Mouse (Mus musculus) myocyte (in vitro differentiated cells): ENCODE data around the gene Irak2. TPM values are rescaled to one million over a fixed set of nuclear protein-coding genes. Genes with fewer than 3 reads are reported as not detected.
"Not testable (repeated sequence)": the region's sequence is repeated elsewhere in the genome, so short reads cannot be mapped to it uniquely, and the experiment has no call there.

Experiments used
- H3K27me3 ChIP-seq: one replicate; pipeline ENCODE4 v1.6.1; 2011; ENCODE audit not compliant: control insufficient read depth, insufficient read depth, insufficient read length
- H3K36me3 ChIP-seq: one replicate; pipeline ENCODE4 v1.6.1; 2011; ENCODE audit not compliant: control insufficient read depth, insufficient read depth
- H3K4me2 ChIP-seq: one replicate; pipeline ENCODE4 v1.6.1; 2011; ENCODE audit warnings: low read depth, control low read depth
- H3K4me3 ChIP-seq: one replicate; pipeline ENCODE4 v1.5.1; 2011; ENCODE audit warnings: mild to moderate bottlenecking, control low read depth, moderate library complexity
- H3K79me2 ChIP-seq: one replicate; pipeline ENCODE4 v1.6.1; 2011; ENCODE audit not compliant: control insufficient read depth, insufficient read depth
- H3ac ChIP-seq: one replicate; pipeline ENCODE4 v1.6.1; 2011; ENCODE audit not compliant: control insufficient read depth, insufficient read length
- CEBPB ChIP-seq: IDR thresholded peaks from 2 replicates; pipeline ENCODE4 v1.6.1; 2011; ENCODE audit warnings: mild to moderate bottlenecking, moderate library complexity; ENCODE audit not compliant: poor library complexity, insufficient read depth, severe bottlenecking
- E2F4 ChIP-seq: IDR thresholded peaks from one replicate; pipeline ENCODE4 v1.6.1; 2011; ENCODE audit warnings: mild to moderate bottlenecking, control low read depth, moderate library complexity; ENCODE audit not compliant: insufficient read depth
- MAX ChIP-seq: IDR thresholded peaks from one replicate; pipeline ENCODE4 v1.6.1; 2011; ENCODE audit warnings: low read depth, mild to moderate bottlenecking, control low read depth
- MYOD1 ChIP-seq, 3 experiments: IDR thresholded peaks; one replicate each; pipeline ENCODE4 v1.6.1; 2011; ENCODE audit warnings: control low read depth in 2 of 3, low read depth in 2 of 3, mild to moderate bottlenecking in 2 of 3, moderate library complexity in 1 of 3; ENCODE audit not compliant: insufficient read length in 2 of 3, control insufficient read depth in 1 of 3
- MYOG ChIP-seq, 3 experiments: IDR thresholded peaks; one replicate each; pipeline ENCODE4 v1.6.1; 2011; ENCODE audit warnings: control low read depth in 2 of 3, low read depth in 2 of 3, mild to moderate bottlenecking in 2 of 3; ENCODE audit not compliant: insufficient read length in 2 of 3, control insufficient read depth in 1 of 3, insufficient read depth in 1 of 3
- POLR2A ChIP-seq: IDR thresholded peaks from one replicate; pipeline ENCODE4 v1.6.1; 2011; ENCODE audit warnings: low read depth, mild to moderate bottlenecking, control low read depth, moderate library complexity; ENCODE audit not compliant: insufficient read length
- POLR2AphosphoS2 ChIP-seq: IDR thresholded peaks from one replicate; pipeline ENCODE4 v1.6.1; 2011; ENCODE audit warnings: low read depth, control low read depth; ENCODE audit not compliant: insufficient read length
- REST ChIP-seq: IDR thresholded peaks from one replicate; pipeline ENCODE4 v1.6.1; 2011; ENCODE audit warnings: mild to moderate bottlenecking, control low read depth, moderate library complexity; ENCODE audit not compliant: insufficient read depth, insufficient read length
- SRF ChIP-seq: IDR thresholded peaks from one replicate; pipeline ENCODE4 v1.6.1; 2011; ENCODE audit warnings: low read depth; ENCODE audit not compliant: control insufficient read depth, insufficient read length
- TCF12 ChIP-seq: IDR thresholded peaks from one replicate; pipeline ENCODE4 v1.6.1; 2011; ENCODE audit warnings: mild to moderate bottlenecking, control low read depth; ENCODE audit not compliant: poor library complexity, insufficient read depth, severe bottlenecking
- TCF3 ChIP-seq: IDR thresholded peaks from one replicate; pipeline ENCODE4 v1.6.1; 2011; ENCODE audit warnings: low read depth, control low read depth; ENCODE audit not compliant: insufficient read length
- USF1 ChIP-seq: IDR thresholded peaks from one replicate; pipeline ENCODE4 v1.6.1; 2011; ENCODE audit warnings: low read depth, mild to moderate bottlenecking, control low read depth, moderate library complexity
- polyA plus RNA-seq: library from polyadenylated mRNA; unstranded; fragments of >200 nt; fragmentation: generic; extraction: Trizol; gene quantifications from one replicate; pipeline ENCODE4 v1.2.1, GENCODE M21; 2012; ENCODE audit warnings: missing spikeins

Gene Irak2
- polyA plus RNA-seq, 1 experiment: 17.0 TPM

DNA sequence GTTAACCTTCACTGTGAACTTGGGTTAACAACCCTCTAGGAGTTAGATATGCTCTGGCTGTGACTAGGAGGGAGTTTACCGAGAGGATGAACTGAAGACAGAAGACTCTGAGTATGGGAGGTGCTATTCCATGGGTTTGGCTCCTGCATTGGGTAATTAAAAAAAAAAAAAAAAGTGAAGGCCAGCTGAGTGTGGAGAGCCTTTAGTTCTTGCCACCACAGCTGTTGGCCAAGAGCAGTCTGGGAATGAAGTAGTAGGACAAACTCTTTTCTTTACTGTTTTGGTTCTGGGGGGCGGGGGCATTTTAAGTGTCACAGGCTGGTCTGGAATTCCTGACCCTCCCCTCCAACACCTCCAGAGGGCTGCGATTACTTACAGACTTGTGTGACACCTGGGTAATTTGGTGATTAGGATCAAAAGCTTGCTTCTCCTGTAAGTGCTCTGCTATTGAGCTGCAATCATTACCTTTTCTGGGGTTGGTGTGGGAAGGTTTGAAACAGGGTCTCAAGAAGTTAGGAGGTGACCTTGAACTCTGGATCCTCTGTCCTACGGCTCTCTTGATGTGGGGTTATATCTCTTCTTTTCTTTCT lies 57.6 kb downstream of the Irak2 start:
- H3K4me3 ChIP-seq: peak overlapping the region; percentile 69

DNA sequence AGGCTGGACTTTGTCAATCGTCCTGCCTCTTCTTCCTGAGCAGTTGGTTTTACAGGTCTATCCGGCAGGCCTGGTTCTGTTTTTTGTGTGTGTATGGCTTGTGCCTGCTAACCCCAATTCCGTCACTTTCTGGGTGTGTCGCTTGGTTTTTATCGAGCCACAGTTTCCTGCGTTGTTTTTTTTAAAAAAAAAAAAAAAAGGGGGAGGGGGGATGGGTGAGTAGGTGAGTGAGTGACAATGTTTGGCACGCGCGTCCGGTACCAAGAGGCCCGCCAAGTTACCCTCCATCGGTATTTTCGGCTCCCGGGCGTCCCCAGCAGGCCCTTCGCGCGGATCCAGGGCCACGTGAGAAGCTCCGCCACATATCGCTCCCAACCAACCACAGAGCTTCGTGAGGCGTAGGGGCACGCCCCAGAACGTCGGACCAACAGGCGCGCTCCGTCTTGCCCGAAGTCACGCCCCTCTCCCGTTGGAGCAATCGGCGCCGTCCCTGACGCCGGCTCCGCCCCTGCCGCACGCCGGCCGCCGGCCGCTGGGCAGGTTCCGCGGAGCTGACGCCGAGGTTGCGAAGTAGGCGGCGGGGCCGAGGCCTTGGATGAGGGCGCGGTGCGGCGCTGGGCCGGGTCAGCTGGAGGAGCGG lies 58.4 kb downstream of the Irak2 start, which contains the start of gene Tatdn2:
Gene Tatdn2 (plus strand): TSS at position 469 of the 640 bp plus-strand sequence.
- peak within 1 kb of the TSS; percentile 69 for H3K4me3 ChIP-seq
- H3K79me2 ChIP-seq: peaks cover 61% of the 10 kb centered on the region
- peak within 1 kb of the TSS; percentile 85 for H3K4me2 ChIP-seq
- no peak for TF ChIP-seq REST
- peak in 1 of 3 experiments; percentile 18 for TF ChIP-seq MYOG (IDR thresholded peaks at IDR 0.05; ENCODE audit: control insufficient read depth in 1 of 3, insufficient read depth in 1 of 3, insufficient read length in 2 of 3, low read depth in 2 of 3)
- TF ChIP-seq MAX: no peak
- TF ChIP-seq USF1: peak; percentile 72
- TF ChIP-seq POLR2A: peak; percentile 94
- TF ChIP-seq MYOD1 (IDR thresholded peaks at IDR 0.05; ENCODE audit: control insufficient read depth in 1 of 3, insufficient read length in 2 of 3, low read depth in 2 of 3): peak in 1 of 3 experiments; percentile 28
- TF ChIP-seq POLR2AphosphoS2: peak; percentile 91
- no peak for TF ChIP-seq CEBPB
- peak within 1 kb of the TSS; percentile 100 for H3ac ChIP-seq
- no peaks in the 10 kb centered on the region for H3K27me3 ChIP-seq
- H3K36me3 ChIP-seq: peaks cover 13% of the 10 kb centered on the region

More for the DNA sequence above, 57.6 kb downstream of the Irak2 start:
- peaks cover 57% of the 10 kb centered on the region for H3K79me2 ChIP-seq
- H3K27me3 ChIP-seq: no peaks in the 10 kb centered on the region
- TF ChIP-seq REST (no peak), MYOD1 (IDR thresholded peaks at IDR 0.05; ENCODE audit: control insufficient read depth in 1 of 3, insufficient read length in 2 of 3, low read depth in 2 of 3) (peak in 2 of 3 experiments; percentile 15 to 17), MYOG (IDR thresholded peaks at IDR 0.05; ENCODE audit: control insufficient read depth in 1 of 3, insufficient read depth in 1 of 3, insufficient read length in 2 of 3, low read depth in 2 of 3) (peak in 1 of 3 experiments; percentile 8), E2F4 (no peak), SRF (no peak)
- H3K4me2 ChIP-seq: peak overlapping the region; percentile 85
- peaks cover 4% of the 10 kb centered on the region for H3K36me3 ChIP-seq
- H3ac ChIP-seq: no peak overlapping the region

DNA sequence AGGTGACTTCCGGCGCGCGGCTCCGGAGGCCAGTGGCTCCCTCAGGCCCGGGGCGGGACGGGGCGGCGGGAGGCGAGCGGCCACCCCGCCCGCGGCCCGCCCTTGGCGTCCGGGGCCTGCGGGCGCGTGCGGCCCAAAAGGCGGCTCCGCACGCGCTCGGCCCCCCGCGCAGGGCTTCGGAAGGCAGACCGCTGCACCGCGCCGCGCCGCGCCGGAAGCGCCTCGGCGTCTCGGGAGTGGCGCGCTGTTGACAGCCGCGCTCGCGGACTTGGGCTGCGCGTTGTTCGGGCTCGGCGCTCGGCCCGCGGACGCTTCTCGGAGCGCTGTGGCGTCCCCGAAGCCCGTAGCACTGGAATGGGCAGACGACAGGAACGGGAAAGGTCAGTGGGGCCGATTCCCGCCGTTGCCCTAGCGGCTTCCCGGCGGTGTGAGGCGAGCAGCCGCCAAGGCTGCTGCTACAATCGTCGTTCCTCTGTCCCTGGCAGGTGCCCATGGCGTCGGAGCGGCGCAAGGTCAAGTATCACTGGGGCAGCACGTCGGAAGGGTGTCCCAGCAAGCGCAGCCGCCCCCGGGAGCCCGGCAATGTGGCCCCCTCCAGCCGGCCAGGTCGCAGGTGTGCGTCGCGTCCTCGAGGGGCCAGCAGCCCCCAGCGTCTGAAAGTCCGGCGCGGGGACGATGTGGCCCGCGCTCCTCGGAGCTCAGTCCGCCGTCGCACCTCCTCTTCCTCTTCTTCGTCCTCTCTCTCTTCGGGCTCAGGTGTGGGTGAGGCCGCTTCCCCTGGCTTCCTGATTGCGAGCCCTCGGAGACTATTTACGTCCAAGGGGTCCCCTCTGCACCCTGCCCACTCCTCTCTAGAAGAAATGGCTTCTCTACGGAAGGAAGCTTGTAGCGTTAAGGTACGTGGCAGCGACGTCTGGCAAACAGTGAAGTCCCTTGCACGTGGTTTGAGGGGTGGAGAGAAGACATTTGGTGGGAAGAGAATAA lies 59.2 kb downstream of the Irak2 start:
- Histone ChIP-seq H3K4me2 (peak overlapping the region; percentile 84), H3K27me3 (no peaks in the 10 kb centered on the region), H3K79me2 (peaks cover 55% of the 10 kb centered on the region), H3K4me3 (peak overlapping the region; percentile 69), H3K36me3 (peaks cover 16% of the 10 kb centered on the region), H3ac (peak overlapping the region; percentile 100)
- TF ChIP-seq MAX: no peak
- peak; percentile 52 for TF ChIP-seq POLR2AphosphoS2

DNA sequence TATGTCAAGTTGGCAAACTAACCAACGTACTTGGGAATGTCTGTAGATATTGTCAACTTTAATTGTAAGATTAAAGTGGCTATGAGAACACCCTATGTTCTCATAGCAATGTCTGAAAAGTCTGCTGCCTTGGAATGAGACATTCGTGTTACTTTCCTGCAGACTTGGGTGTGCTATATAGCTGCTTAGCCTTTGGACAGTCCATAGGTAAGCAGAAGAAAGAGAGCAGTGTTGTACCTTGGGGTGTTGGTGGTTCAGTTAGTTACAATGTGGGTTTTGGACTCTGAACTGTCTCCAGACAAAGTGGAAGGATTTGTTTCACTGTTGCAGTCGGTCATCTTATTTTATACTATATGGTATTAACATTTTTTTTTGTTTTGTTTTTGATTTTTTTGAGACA lies 74.5 kb downstream of the Irak2 start:
- TF ChIP-seq REST (no peak), CEBPB (no peak), E2F4 (no peak)
- Histone ChIP-seq H3ac (no peak overlapping the region), H3K79me2 (no peaks in the 10 kb centered on the region), H3K27me3 (no peaks in the 10 kb centered on the region), H3K4me2 (no peak overlapping the region), H3K4me3 (no peak overlapping the region), H3K36me3 (peaks cover 42% of the 10 kb centered on the region)

DNA sequence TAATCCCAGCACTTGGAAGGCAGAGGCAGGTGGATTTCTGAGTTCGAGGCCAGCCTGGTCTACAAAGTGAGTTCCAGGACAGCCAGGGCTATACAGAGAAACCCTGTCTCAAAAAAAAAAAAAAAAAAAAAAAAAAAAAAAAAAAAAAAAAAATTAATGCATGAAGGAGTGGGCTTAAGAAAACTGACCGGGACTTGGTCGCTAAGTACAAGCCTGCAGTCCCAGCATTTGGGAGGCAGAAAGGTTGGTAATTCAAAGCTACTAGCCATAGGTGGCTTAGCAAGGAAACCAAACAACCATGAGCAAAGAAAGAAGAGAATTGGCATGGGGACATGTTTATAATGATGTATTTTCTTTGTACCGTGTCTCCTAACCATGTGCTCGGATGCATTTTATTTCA lies 75.1 kb downstream of the Irak2 start:
- H3K4me2 ChIP-seq, H3K27me3 ChIP-seq, H3ac ChIP-seq, H3K4me3 ChIP-seq, H3K79me2 ChIP-seq: not testable (repeated sequence)
- H3K36me3 ChIP-seq: peaks cover 35% of the 10 kb centered on the region

DNA sequence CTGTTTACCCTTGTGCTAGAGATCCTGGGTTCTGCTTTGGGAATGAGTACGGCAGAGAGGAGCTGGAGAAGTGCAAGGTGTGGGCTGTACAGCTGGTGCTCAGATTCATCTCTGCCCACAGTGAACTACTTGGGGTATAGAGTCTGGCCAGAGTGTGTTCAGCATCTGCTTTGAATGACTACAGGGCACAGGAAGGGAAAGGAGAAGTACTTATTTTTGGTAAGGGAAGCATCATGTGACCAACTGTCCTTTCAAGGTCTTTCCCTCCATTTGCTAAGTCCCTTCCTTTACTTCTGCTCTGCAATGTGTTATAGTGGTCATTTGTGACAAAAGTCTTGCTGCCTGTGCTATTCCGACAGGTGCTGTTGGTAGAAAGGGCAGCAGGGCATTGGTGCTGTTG lies 76.0 kb downstream of the Irak2 start:
- peaks cover 27% of the 10 kb centered on the region for H3K36me3 ChIP-seq
- no peak overlapping the region for H3K4me2 ChIP-seq
- no peaks in the 10 kb centered on the region for H3K79me2 ChIP-seq
- TF ChIP-seq CEBPB (no peak), POLR2A (no peak), SRF (no peak), TCF3 (no peak), MAX (no peak), MYOD1 (IDR thresholded peaks at IDR 0.05; ENCODE audit: control insufficient read depth in 1 of 3, insufficient read length in 2 of 3, low read depth in 2 of 3) (no peak), MYOG (IDR thresholded peaks at IDR 0.05; ENCODE audit: control insufficient read depth in 1 of 3, insufficient read depth in 1 of 3, insufficient read length in 2 of 3, low read depth in 2 of 3) (no peak), E2F4 (no peak), REST (no peak), POLR2AphosphoS2 (no peak), TCF12 (no peak), USF1 (no peak)
- no peak overlapping the region for H3ac ChIP-seq
- H3K27me3 ChIP-seq: no peaks in the 10 kb centered on the region
- H3K4me3 ChIP-seq: no peak overlapping the region
